Mouse (Mus musculus): ENCODE data around the gene Dnajc6.

DNA sequence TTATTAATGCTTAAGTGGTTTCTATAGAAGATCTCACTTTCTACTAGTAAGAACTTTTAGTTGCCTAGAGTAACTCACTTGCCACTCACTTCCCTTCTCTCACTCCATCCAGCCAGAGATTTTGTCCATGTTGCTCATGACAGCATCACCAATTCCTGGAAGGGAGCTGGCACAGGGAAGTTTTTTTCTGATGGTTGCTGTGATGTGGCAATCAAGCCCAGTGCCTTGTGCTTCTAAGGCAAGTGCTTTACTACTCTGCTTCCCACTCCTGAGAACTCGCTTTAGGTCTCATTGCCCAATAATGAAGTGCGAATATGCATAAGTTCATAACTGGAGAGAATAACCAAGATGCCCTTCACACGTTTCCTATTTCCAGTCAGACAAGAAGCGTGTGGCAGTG lies 186.2 kb downstream of the Dnajc6 start:
- TF ChIP-seq CTCF (IDR thresholded peaks at IDR 0.05; ENCODE audit: borderline replicate concordance, control insufficient read depth, extremely low read depth, insufficient read depth, low read length, poor library complexity) (no peak), POLR2A (IDR thresholded peaks at IDR 0.05; ENCODE audit: control insufficient read depth, extremely low read depth, insufficient read depth, low read length, poor library complexity) (no peak)
